Mouse (Mus musculus) hindbrain, embryonic 15.5 days (tissue): ENCODE results near the gene Fam186a. TPM values are rescaled to one million over a fixed set of nuclear protein-coding genes. Genes with fewer than 3 reads are reported as not detected.
"Not testable (repeated sequence)": the region's sequence is repeated elsewhere in the genome, so short reads cannot be mapped to it uniquely, and the experiment has no call there.

ENCODE experiments used
- ATAC-seq: fragments of 200-750 bp; cut with Nextera tagmentation; 2 replicates; pipeline ENCODE4 v1.8.0; 2017; ENCODE audit warnings: low read depth, moderate number of reproducible peaks, moderate TSS enrichment; ENCODE audit not compliant: low FRiP score
- H3K27ac ChIP-seq: fragments of 300-500 bp; sonication (generic); replicated peaks from 2 replicates; pipeline ENCODE4 v1.5.1; 2015; ENCODE audit warnings: mild to moderate bottlenecking, inconsistent platforms
- H3K27me3 ChIP-seq: fragments of 300-500 bp; sonication (generic); 2 replicates; pipeline ENCODE4 v1.6.1; 2015; ENCODE audit warnings: control low read depth, inconsistent platforms
- H3K36me3 ChIP-seq: fragments of 300-500 bp; sonication (generic); 2 replicates; pipeline ENCODE4 v1.6.1; 2015; ENCODE audit warnings: control low read depth, inconsistent platforms
- H3K4me1 ChIP-seq: fragments of 300-500 bp; sonication (generic); replicated peaks from 2 replicates; pipeline ENCODE4 v1.6.1; 2015; ENCODE audit warnings: control low read depth, inconsistent platforms
- H3K4me2 ChIP-seq: fragments of 300-500 bp; sonication (generic); 2 replicates; pipeline ENCODE4 v1.6.1; 2015; ENCODE audit warnings: moderate library complexity, mild to moderate bottlenecking, inconsistent platforms
- H3K4me3 ChIP-seq: fragments of 300-500 bp; sonication (generic); 2 replicates; pipeline ENCODE4 v1.5.1; 2015; ENCODE audit warnings: mild to moderate bottlenecking, inconsistent platforms
- H3K9ac ChIP-seq: fragments of 300-500 bp; sonication (generic); 2 replicates; pipeline ENCODE4 v1.6.1; 2015; ENCODE audit warnings: inconsistent platforms
- H3K9me3 ChIP-seq: fragments of 300-500 bp; sonication (generic); 2 replicates; pipeline ENCODE4 v1.6.1; 2016; ENCODE audit warnings: control low read depth, inconsistent platforms
- whole genome bisulfite sequencing: fragments of 180-500 bp; shearing (Covaris S2); methylation state at CpG from one replicate; pipeline ENCODE4 v1.1.7; 2015; 5-methylcytosine and 5-hydroxymethylcytosine counted together
- polyA plus RNA-seq: library from polyadenylated mRNA; unstranded; fragments of >200 nt; fragmentation: Nextera tagmentation; extraction: Ambion mirVana; gene quantifications from 2 replicates; pipeline ENCODE4 v1.2.1, GENCODE M21; 2015

Fam186a gene
- polyA plus RNA-seq, 1 experiment from 2014 or later: not detected

DNA sequence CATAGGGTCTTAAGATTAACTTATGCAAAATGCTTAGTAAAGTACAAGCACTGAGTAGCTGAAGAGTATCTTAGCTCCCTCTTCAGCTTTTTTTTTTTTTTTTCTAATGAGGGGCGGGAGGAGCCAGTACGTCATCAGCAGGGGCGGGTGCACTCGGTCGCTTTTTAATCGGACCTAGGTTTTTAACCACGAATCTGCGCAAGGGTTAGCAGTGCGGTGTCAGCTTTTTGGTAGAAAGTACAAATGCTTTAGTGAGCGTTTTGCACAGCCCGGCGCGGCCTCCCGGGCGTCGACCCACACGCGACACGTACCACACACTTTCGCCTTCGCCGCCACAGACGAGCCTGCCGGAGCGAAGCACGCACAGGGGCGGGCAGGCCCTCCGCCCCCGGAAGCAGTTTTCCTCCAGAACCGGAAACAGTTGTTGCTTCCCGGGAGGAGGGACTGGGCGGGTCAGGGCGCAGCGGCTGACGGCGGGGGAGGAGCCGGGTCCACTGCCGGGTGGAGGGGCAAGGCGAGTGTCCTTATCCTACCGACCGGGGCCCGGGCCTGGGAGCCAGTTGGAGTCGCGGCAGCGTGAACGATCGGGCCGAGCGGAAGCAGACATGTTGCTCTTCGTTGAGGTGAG, 5.6 kb upstream of the Fam186a start:
- peak; percentile 97 for ATAC-seq
- WGBS: under 1% methylated on average over 50 of the region's 50 CpGs

DNA sequence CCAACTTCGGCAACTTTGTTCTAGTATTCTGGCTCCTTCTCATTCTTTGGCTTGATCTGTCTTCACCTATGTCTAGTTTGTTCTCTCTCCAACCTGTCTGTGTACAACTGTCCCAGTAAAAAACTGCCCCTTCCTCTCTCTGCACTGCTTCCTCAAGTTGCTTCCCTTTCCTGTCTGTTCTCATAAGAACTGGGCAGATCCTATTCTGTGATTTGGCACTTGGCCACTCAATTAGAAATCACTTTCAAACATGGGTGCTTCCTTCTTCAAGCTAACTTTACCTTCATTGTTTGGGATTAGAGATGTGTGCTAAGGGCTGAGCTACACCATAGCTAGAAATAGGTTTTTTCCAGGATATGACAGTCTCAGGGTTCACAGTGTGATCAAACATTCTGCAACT, 3.7 kb upstream of the Fam186a start:
- WGBS: 89% methylated on average over 1 of the region's 1 CpGs
- Histone ChIP-seq H3K4me3 (no peak overlapping the region), H3K9ac (no peak overlapping the region), H3K27me3 (no peaks in the 10 kb centered on the region), H3K4me1 (peaks cover 13% of the 10 kb centered on the region), H3K27ac (no peak overlapping the region), H3K36me3 (no peaks in the 10 kb centered on the region), H3K4me2 (no peak overlapping the region), H3K9me3 (no peaks in the 10 kb centered on the region)
- ATAC-seq: no peak

More for the DNA sequence above, 5.6 kb upstream of the Fam186a start:
- Histone ChIP-seq H3K4me3 (peak overlapping the region; percentile 87), H3K27me3 (no peaks in the 10 kb centered on the region), H3K36me3 (no peaks in the 10 kb centered on the region), H3K4me2 (peak overlapping the region; percentile 83), H3K9me3 (no peaks in the 10 kb centered on the region), H3K9ac (peak overlapping the region; percentile 69), H3K27ac (peak overlapping the region; percentile 97), H3K4me1 (peaks cover 13% of the 10 kb centered on the region)

DNA sequence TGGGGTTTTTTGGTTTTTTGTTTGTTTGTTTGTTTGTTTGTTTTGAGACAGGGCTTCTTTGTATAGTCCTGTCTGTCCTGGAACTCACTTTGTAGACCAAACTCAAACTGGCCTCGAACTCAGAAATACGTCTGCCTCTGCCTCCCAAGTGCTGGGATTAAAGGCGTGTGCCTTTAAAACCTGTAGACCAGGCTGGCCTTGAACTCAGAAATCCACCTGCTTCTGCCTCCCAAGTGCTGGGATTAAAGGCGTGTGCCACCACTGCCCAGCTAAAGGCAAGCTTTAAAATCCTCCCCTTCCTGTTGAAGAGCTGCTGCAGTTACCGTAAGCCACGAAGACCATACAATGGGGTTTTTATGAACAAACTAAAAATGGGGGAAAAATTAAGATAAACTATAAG, 2.9 kb upstream of the Fam186a start, which contains the start of gene Larp4:
Larp4 (plus strand) TSS at position 301 of the 400 bp plus-strand sequence.
- H3K4me1 ChIP-seq: peaks cover 13% of the 10 kb centered on the region
- H3K4me2 ChIP-seq, H3K27ac ChIP-seq, ATAC-seq, H3K36me3 ChIP-seq, H3K4me3 ChIP-seq, H3K27me3 ChIP-seq, H3K9me3 ChIP-seq, H3K9ac ChIP-seq: not testable (repeated sequence)
- WGBS: 91% methylated on average over 6 of the region's 6 CpGs

DNA sequence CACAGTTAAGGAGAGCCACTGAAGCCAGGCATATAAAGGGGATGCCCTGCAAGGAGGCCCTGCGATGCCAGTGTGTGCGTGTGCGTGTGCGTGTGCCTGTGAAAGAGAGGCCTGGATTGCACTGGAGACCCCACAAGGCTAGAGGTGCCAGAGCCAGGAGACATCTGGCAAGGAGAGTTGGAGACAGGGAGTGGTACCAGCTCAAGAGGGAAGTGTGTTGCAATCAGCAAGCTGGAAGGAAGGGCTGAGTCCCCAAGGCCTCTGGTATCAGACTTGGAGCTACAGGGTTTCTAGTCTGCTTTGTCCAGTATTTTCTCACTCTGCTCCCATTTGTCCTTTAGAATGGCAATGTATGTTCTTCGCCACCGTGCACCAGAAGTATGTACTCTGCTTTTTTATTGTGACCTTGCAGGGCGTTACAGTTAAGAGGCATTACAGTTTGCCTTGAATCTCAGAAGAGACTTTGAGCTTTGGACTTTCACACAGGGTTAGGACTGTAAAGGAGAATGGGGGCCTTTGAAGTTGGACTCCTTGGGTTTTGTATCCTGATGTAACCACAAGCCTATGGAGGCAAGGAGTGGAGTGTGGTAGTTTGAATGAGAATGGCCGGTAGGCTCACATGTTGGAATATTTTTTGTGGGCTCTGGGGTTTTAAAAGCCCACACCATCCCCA, 1.6 kb downstream of the Fam186a start:
- Histone ChIP-seq H3K4me1 (no peaks in the 10 kb centered on the region), H3K27me3 (no peaks in the 10 kb centered on the region)

DNA sequence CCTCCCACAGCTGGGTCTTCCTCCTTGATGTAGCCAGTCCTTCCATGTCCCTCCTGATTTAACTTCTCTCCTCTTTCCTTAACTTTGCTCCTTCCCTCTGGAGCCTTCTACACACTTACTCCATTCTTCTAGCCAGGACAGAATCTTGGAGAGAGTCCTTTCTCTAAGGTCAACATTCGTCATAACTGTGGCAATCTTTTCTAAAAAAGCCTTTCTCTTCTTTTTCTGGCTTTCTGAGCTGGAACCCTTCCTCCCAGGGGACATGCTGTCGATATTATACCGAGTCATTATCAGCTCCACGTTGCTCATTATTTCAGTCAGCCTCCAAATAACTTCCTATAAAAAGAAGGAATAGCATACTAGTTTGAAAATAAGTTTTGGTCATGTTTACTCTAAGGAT, 11.5 kb downstream of the Fam186a start:
- Histone ChIP-seq H3K4me1 (no peaks in the 10 kb centered on the region), H3K27ac (no peak overlapping the region), H3K9me3 (no peaks in the 10 kb centered on the region), H3K9ac (no peak overlapping the region), H3K36me3 (no peaks in the 10 kb centered on the region), H3K4me2 (no peak overlapping the region), H3K4me3 (no peak overlapping the region), H3K27me3 (no peaks in the 10 kb centered on the region)
- ATAC-seq: no peak
- 75% methylated on average over 4 of the region's 4 CpGs for WGBS

More for the DNA sequence above, 1.6 kb downstream of the Fam186a start:
- Histone ChIP-seq H3K36me3 (no peaks in the 10 kb centered on the region), H3K4me3 (no peak overlapping the region), H3K9me3 (no peaks in the 10 kb centered on the region), H3K27ac (no peak overlapping the region), H3K9ac (no peak overlapping the region), H3K4me2 (no peak overlapping the region)
- ATAC-seq: no peak
- 91% methylated on average over 8 of the region's 8 CpGs for WGBS

DNA sequence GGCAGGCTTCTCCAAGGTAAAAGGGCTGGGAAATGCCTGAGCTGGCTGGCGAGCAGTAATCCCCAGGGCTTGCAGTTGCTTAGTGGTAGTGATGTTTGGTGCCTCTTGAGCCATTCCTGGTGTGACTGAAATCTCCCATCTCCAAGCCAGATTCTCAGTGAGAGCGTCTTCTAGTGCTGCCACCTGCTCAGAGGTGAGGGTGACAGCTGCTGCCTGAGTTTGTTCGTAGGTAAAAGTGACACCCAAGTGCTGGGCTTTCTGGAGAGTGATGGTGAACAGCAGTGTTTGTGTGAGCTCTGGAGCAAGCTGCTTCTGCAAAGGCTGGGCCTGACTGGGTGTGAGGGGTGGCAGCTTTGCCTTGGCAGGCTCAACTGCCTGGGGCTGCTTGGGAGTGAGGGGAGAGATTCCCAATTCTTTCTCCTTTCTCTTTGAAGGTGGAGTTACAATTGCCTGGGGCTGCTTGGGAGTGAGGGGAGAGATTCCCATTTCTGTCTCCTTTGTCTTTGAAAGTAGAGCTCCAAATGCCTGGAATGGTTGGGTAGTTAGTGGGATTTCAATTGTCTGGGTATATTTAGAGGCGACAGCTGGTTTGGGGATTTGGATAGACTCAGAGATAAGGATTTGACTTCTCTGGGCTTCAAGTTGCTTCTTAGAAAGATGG, 25.8 kb downstream of the Fam186a start:
- Histone ChIP-seq H3K9ac (no peak overlapping the region), H3K9me3 (no peaks in the 10 kb centered on the region), H3K4me2 (no peak overlapping the region), H3K4me3 (no peak overlapping the region), H3K27ac (0 out of 2 replicates have a peak overlapping the region, but pooled peaks have one; percentile 33), H3K27me3 (no peaks in the 10 kb centered on the region), H3K4me1 (no peaks in the 10 kb centered on the region), H3K36me3 (no peaks in the 10 kb centered on the region)
- WGBS: 78% methylated on average over 4 of the region's 4 CpGs
- ATAC-seq: no peak

DNA sequence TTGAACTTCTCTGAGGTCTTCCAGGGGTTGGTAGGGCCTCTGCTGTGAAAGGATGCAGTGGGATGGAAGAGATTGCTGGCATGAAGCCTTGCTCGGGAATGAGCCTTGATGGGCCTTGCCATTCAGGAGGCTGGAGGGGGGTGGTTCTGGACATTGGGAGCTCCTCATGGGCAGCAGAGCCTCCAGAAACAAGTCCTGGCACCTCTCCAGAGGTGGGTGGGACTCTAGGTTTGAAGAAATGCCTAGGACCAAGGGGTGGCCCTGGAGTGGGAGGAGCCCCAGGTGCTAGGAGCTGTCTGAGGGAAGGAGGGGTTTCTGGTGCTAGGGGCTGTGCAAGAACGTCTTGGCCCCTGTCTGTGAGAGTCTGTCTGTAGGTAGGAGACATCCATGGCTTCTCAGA, 26.4 kb downstream of the Fam186a start:
- ATAC-seq: no peak
- H3K4me3 ChIP-seq: no peak overlapping the region
- WGBS: 36% methylated on average over 2 of the region's 2 CpGs
- no peak overlapping the region for H3K4me2 ChIP-seq
- H3K9ac ChIP-seq: no peak overlapping the region
- no peak overlapping the region for H3K27ac ChIP-seq
- no peaks in the 10 kb centered on the region for H3K9me3 ChIP-seq
- no peaks in the 10 kb centered on the region for H3K36me3 ChIP-seq
- H3K4me1 ChIP-seq: no peaks in the 10 kb centered on the region
- no peaks in the 10 kb centered on the region for H3K27me3 ChIP-seq

DNA sequence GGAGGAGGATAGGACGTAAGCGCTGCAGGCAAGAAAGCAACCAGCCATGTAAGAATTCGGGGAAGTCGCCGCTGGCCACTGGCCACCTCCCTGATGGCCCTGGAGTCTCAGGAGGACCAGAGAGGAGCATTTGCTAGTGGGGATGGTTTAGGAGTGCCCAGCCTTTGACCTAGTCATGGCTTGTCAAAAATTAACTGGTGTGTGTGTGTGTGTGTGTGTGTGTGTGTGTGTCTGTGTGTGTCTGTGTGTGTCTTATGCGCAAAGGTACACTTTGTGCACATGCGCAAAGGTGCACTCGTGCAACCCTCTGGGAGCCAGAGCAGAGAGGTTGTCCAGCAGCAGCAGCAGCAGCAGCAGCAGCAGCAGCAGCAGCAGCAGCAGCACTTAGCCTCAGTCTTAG, 29.0 kb downstream of the Fam186a start:
- H3K36me3 ChIP-seq: no peaks in the 10 kb centered on the region
- H3K27me3 ChIP-seq: no peaks in the 10 kb centered on the region
- H3K27ac ChIP-seq: no peak overlapping the region
- no peaks in the 10 kb centered on the region for H3K9me3 ChIP-seq
- 92% methylated on average over 8 of the region's 8 CpGs for WGBS
- H3K4me1 ChIP-seq: no peaks in the 10 kb centered on the region
- no peak overlapping the region for H3K9ac ChIP-seq
- H3K4me3 ChIP-seq: no peak overlapping the region
- H3K4me2 ChIP-seq: no peak overlapping the region
- ATAC-seq: no peak

DNA sequence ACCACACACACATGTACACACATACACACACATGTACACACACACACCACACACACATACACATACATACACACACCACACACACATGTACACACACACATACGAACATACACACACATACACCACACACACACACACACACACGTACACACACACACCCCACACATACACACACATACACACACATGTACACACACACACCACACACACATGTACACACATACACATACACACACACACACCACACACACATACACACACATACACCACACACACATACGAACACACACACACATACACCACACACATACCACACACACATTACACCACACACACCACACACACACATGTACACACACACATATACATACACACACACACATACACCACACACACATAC, 30.2 kb downstream of the Fam186a start:
- no peak overlapping the region for H3K4me2 ChIP-seq

DNA sequence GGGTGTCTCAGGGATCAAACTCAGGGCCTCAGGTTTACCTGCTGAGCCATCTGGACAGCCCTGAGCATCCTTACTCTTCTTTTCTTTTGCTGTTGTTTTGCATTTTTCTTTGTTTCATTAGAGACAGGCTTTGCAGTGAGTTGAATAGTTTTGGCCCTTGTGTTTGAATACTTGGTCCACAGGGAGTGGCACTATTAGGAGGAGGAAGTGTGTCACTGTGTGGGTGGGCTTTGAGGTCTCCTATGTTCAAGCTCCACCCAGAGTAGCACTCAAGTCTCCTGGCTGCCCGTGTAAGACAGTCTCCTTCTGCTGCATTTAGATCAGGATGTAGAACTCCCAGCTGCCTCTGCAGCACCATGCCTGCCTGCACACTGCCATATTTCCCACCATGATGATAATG, 32.4 kb downstream of the Fam186a start:
- no peak overlapping the region for H3K4me2 ChIP-seq
- H3K4me1 ChIP-seq: no peaks in the 10 kb centered on the region
- H3K9me3 ChIP-seq: no peaks in the 10 kb centered on the region
- H3K27me3 ChIP-seq: no peaks in the 10 kb centered on the region
- H3K36me3 ChIP-seq: no peaks in the 10 kb centered on the region
- H3K27ac ChIP-seq: no peak overlapping the region
- H3K4me3 ChIP-seq: no peak overlapping the region
- ATAC-seq: no peak
- WGBS: 54% methylated on average over 1 of the region's 1 CpGs
- H3K9ac ChIP-seq: no peak overlapping the region

More for the DNA sequence above, 30.2 kb downstream of the Fam186a start:
- Histone ChIP-seq H3K4me3 (no peak overlapping the region), H3K9me3 (no peaks in the 10 kb centered on the region), H3K27ac (no peak overlapping the region), H3K27me3 (no peaks in the 10 kb centered on the region), H3K4me1 (no peaks in the 10 kb centered on the region), H3K36me3 (no peaks in the 10 kb centered on the region), H3K9ac (no peak overlapping the region)
- no peak for ATAC-seq
- 95% methylated on average over 3 of the region's 3 CpGs for whole genome bisulfite sequencing

DNA sequence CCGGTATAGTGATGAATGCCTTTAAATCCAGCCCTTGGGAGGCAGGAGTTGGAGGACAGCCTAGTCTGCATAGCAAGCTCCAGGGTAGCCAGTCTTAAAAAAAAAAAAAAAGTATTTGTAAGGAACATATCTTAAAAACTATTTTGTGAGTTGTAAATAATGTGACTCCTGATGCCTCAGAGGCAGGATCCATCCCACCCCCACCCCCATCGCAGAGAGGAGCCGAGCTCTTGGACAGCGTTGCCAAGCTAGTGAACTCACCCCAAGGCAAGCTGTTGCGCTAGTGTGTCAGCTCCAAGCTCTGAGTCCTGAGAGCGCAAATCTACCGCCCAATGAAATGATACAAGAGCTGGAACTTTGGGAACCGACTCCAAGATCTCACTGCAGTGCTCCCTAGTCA, 35.6 kb downstream of the Fam186a start:
- Histone ChIP-seq H3K4me1 (no peaks in the 10 kb centered on the region), H3K9ac (no peak overlapping the region), H3K36me3 (no peaks in the 10 kb centered on the region), H3K27me3 (no peaks in the 10 kb centered on the region), H3K9me3 (no peaks in the 10 kb centered on the region), H3K4me2 (no peak overlapping the region), H3K27ac (no peak overlapping the region), H3K4me3 (no peak overlapping the region)
- 86% methylated on average over 8 of the region's 8 CpGs for WGBS
- no peak for ATAC-seq

DNA sequence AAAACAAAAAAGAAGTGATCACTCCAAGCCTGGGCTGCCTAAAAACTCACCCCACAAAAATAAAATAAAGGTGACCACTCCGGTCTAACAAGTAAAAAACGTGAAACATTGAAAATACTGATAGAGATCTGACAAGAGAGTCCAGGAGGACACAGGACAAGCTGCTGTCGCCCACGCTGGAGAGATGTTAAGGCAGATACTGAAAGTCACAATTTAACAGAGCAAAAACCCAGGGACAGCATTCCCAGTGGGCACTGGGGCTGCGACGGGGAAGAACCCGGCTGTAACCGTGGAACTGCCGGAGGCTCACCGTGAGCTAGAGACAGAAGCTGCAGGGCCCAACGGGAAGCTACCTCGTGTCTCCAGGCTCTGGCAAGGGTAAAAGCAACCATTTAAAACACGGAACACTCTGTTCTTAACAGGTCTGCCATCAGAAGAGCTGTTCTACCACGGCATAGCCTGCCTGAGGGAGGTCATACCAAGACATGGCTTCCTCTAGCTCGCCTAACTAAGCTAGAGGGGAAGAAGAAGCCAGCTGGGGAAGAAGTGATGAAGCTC, 47.2 kb downstream of the Fam186a start:
- Histone ChIP-seq H3K36me3 (no peaks in the 10 kb centered on the region), H3K27ac (peak overlapping the region; percentile 18; the same call in 1 of the 2 replicates), H3K4me3 (no peak overlapping the region), H3K27me3 (no peaks in the 10 kb centered on the region), H3K4me2 (peak overlapping the region; percentile 8; the same call in 1 of the 2 replicates), H3K9me3 (no peaks in the 10 kb centered on the region), H3K4me1 (no peaks in the 10 kb centered on the region), H3K9ac (no peak overlapping the region)
- WGBS: 67% methylated on average over 15 of the region's 15 CpGs
- no peak for ATAC-seq
